Mouse (Mus musculus) embryo, embryonic 11 days (tissue): ENCODE measurements around the gene Ntmt1.

ENCODE experiments used
- DNase-seq: peaks from one replicate; pipeline ENCODE4 v3.0.0-alpha.2; 2015

The Ntmt1 gene

DNA sequence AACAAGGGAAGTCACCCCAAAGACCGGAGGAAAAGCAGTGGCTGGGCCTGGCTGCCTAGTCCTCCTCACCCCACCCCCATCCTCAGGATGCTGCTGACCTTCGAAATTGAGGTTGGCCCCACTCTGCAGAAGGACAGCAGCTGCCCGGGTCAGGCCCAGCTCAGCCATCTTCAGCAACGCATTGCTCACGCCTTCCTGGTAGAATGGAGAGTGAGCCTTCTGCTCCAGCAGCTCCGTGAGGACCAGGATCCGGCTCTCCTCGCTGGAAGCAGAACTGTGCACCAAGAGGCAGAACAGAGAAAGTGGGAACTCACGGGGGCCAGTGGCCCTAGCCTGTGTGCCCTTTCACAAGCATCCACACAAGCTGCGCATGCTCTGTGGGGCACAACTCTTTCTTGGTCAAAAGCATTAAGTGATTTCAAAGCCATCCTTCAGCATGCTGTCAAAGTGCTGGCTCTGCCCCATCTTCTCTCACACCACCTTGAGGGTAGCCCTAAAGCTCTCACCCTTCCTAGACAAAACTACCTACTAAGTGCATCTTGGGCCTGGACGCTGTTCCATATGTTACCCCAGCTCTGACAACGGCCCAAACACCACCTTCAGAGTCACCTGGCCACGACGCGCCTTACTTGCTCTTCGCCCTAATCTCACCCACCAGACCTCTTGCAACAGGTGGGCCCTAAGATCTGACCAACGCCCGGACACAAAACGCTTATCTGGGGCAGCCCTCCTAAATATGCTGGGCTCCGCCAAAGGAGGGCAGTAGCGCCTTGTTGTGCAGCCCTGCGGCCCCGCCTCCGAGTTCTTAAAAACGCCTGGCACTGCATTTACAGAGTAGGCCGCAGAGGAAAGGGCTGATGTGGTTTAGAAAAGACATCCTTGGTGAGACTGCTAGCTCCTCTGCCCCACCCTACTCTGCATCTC is 19.5 kb downstream of the Ntmt1 start:
- peak; percentile 73 for DNase-seq

DNA sequence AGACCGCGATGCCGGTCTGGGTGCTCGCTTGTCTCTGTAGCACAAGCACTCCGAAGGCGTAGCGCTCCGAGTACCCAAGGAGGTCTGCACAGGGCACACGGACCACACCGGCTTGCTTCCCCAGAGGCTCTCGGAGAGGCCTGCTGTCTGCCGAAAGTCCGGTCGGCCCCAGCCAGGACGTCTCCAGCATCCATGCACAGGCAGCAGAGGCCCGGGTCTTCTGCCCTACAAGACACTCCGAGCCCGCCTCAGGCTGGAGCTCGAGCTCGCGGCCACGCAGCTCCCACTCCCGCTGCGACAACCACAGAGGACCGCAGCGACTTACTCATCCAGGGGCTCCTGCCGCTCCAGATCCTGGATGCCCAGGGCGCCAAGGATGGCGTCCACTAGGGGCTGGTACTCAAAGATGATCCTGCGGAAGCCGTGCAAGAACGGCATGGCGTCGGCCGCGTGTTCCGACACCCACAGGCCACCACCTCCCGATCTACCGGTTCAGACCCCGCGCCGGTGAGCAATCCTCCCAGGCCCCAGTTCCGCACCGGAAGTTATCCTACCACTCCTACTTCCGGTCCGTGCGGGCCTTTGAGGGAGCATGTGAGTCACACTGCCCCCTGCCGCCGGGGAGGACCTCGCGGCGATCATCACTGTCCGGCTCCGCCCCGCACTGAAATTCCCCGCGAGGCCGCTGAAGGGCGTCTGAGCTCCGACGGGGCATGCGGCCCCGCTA is 20.3 kb downstream of the Ntmt1 start:
- peak; percentile 96 for DNase-seq

DNA sequence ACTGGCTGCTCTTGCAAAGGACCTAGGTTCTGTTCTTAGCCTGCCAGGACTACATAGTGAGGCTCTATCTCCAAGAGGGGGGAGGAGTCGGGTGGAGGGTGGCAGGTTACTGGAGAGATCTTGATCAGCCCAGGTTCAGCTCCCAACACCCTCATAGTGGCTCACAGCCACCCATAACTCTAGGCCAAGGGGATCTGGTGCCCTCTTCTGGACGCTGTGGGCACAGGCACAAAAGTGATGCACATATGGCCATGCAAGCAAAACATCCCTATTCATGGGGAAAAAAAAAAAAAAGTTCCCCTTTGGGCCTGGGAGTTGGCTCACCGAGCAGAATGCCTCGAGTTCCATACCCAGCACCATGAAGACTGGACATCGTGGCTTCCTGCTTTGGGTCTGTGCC is 21.7 kb downstream of the Ntmt1 start:
- DNase-seq = no peak

DNA sequence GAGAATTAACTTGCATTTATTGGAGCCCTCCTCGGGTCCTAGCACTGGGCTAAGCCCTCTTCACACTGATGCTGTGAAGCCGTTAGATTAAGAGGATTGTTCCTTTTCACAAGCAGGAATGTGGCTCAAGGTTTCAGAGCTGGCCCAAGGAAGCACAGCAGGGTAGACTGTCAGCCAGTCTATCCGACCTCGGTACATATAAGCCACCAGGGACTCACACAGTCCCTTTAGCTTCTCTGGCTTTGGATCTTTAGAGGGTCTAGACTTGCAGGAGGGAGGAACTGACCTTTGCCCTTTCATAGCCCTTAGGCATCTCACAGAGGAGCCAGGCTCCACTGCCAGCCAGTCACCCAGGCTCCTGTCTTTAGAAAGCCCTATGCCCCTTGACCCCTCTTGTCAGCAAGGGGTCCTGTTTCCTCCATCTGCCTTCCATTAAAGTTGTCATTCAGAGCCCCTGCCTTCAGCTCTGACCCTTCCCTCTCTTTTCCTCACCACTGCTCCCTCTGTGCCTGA is 22.7 kb downstream of the Ntmt1 start, which contains the start of gene Asb6:
Asb6 (minus strand) TSS at position 51 of the 513 bp plus-strand sequence.
- peak; percentile 72 for DNase-seq

DNA sequence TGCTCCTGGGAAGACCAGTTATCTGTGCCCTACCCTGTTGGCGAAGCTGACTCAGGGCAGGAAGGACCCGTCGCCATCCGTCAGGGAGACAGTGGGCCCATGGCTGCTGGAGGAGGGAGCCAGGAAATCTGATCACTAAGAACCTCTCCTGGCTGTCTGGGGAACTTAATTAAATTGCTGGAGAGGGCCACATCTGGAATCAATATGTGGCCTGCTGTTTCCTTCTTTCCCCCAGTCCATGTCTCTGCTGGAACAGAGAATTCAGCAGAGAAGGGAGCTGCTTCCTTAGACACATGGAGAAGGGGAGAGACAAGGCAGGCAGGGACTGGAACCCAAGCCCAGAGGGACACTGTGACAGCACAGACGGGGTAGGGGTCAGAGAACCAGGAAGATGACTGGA is 26.0 kb downstream of the Ntmt1 start:
- peak; percentile 77 for DNase-seq

DNA sequence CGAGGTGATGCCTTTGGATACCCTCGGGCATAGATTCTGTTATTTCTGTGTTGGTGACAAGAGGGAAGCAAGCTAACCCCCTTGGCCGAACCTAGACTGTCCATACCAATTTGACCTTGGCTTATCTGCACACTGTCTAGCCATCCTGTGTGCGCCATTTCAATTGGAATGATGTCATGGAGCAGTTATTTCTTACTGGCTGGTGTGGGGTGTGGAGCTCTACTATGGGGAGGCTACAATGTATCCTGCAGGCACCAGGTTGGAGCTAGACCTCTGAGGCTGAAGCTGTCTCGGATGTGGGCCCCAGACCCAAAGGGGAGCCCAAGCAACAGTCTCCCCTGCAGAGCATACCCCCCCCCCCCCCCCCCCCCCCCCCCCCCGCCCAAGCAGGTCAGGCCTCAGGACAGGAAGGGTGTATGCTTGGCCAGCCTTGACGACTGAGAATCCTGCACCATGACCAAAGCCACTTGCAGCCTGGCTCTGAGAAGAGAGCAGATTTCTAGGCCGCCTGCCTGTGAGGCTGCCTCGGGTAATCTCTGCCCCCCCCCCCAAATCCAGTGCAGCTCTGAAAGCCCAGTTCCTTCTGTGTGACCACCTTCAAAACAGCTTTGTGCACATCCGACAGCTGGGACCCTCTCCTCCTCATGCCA is 26.9 kb downstream of the Ntmt1 start, which contains the start of gene Prrx2:
Prrx2 (plus strand) TSS at position 600 of the 650 bp plus-strand sequence.
- DNase-seq = no peak

DNA sequence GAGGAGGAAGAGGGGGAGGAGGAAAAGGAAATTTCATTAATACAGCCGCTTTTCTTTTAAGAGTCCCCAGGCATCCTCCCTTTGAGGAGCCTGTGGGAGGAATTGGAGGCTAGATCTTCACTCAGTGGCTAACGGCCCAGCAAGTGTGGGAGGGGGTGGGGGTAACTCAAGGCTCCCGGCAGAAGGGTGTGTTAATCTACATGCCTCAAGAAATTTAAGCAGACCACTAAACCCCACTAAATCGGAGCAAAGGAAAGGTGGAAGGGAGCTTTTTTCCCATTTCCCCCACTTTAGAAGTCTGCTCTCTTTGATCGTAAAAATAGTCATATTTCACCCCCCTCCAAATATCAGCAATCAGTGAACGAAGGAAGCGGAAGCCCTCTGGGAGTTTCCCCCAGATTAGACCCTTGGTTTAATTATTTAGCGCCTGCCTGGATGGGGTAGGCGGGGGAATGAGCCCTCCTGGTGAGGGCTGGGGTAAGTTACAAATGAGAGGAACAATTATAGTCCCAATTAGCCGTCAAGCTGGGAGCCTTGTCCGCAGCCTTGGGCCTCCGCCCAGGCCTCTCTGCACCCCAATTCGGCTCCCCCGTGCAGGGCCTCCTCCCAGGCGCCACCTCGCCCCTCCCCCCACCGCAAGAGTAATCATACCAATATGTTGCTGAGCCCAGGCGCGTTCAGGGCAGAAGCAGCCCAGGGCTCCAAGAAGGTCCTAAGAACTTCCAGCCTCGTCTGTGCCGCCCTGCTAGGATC is 28.8 kb downstream of the Ntmt1 start:
- peak; percentile 73 for DNase-seq

DNA sequence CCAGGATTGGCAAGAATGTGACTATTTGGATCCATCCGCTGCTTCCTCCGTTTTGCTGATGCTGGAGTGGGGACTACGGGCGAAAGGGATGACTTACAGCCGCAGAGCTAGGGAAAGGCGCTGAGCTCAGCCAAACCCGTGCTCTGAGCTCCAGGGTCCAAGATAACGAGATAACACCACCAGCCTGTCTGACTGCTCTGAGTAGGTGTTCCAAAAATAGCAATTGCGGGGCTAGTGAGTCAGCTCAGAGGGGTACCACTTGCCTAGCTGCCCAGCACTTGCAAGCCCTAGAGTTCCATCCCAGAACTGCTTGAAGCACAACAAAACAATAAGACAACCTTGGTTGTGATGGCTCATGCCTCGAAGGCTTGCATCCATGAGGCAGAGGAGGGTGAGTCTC is 35.0 kb downstream of the Ntmt1 start:
- no peak for DNase-seq

DNA sequence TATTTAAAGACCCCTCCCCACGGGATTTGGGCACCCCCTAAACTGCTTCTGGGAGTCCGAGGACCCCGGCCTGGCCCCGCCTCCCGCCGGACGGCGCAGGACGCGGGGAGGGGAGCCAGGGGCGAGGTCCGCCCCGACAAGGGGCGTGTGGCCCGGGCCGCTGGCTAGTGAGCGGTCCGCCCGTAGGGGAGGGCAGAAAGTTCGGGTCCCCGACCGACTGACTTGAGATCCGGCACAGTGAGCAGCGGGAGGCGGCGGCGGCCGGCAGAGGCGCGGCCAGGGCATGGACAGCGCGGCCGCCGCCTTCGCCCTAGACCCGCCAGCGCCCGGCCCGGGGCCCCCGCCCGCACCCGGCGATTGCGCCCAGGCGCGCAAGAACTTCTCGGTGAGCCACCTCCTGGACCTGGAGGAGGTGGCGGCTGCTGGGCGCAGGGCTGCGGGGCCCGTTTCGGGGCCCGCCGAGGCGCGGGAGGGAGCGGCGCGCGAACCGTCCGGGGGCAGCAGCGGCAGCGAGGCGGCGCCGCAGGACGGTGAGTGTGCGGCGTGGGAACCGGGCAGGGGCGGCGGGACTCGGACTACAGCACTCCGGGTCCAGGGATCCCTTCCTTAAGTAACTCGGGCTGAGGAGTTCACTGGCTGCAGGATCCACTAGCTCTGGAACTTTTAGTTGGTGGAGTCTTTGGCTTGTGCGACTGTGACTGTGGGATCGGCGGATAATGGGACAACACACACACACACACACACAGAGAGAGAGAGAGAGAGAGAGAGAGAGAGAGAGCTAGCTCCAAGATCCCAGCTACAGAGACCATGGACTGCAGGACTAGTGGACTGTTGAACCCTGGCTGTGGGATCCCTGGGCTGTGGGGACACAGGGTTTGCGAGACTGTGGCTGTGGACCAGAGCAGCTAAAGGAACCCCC is 37.8 kb downstream of the Ntmt1 start:
- DNase-seq = peak; percentile 75

DNA sequence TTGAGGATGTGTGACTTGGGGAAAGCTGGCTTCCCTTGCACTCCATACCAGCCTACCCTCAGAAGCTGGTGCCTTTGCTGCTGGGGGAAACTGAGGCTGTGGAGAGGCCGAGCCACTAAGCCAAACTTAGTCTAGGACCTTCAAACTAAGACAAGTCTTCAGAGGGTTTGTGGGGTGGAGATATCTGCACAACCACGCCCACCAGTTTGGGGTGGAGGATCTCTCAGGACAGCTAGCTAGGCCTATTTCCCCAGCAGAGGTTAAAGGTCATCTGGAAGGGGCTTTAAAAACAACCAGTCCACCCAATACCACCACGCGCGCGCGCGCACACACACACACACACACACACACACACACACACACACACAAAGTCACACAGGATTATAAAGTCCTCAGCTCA is 38.6 kb downstream of the Ntmt1 start:
- no peak for DNase-seq

DNA sequence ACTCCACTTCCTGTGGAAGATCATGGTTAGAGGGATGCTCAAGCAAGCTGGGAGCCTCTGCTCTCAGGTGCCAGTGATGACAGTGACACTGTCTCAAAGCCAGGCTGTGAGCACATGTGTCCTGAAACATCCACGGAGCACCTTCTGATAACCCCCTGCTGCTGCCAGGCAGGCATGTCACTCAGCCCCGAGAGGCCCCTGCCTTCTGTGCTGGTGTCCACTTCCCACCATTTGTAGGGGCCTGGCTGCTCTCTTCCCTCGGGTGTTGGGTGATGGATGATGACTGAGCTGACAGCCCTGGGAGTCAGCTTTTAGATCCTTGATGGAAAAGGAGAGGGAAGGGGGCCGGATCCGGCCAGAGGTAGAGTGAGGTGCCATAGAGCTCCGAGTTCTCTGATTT is 39.1 kb downstream of the Ntmt1 start:
- DNase-seq = no peak

DNA sequence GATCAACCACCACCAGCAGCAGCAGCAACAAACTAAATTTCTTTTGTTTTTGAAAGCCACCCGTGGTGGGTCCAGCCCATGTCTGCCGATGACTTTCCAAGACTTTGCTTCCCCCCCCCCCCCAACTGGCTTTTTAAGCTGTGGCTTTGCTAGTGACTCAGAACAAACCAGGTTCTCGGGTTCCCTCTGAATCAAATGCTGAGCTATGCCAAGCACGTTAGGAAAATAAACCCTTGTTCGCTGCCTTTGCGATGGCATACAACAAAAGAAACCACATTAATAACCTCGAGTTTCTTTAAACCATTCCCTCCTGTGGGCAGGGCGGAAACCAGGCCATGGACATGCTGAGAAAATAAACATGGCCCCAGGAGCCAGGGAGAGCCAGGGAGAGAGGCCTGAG is 40.6 kb downstream of the Ntmt1 start:
- no peak for DNase-seq

DNA sequence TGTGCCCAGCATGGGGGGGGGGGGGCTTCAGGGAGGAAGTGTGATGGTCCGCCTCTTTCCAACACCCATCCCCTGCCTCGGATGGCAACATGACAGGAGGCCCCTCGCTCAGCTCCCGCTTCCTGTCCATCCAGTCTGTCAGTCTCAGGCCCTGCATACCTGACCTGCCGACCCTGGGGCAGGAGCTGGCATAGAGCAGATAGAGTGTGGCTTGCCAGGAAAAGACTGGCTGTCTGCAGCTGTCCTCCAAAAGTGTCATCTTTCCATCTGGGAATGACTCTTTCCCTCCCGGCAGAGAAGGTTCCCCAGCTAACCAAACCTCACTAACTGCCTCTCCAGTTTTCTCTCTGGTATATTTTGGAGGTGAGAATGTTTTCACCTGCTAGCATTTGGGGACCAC is 43.0 kb downstream of the Ntmt1 start:
- DNase-seq = no peak

DNA sequence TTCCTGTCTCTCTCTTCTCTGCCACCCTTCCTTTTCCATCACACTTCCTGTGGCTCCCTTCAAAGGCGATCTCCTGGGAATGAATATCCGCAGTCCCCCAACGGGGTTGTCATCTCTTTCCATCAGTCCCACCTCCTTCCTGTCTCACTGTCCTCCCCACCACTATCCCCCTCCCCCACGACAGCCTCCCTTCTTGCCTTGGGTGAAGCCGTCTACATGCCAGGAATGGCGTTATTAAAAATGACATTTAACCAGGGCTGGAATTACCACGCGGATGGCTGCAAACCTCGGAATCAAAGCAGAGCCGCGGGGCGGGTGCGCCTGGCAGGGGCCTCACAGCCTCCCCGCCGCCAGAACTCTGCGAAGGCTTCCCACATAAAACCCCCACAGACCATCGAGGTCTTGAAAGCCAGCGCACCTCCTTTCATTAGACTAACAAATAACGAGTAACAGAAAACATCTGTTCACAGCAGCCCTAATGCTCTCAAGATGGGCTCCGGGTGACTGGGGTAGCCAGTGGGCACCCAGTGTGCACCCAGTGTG is 45.2 kb downstream of the Ntmt1 start:
- peak; percentile 64 for DNase-seq

DNA sequence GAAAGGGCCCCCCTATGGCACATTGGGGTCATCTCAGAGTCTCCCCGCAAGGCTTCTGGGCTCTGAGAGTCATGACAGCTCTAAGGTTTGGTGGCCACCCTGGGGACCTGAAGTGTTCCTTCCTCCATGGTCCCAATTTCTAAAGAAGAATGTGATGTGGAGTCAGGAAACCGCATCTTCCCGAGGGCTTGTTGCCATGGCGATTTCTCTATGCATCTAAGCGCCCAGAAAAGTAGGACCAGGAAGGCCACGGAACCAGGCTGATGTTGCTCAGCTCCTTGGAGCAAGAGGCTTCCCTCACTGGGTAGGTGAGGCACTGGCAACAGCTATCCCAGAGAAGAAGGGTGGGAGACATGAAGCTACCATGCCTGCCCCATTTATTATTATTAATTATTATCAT is 49.5 kb downstream of the Ntmt1 start:
- DNase-seq = no peak

DNA sequence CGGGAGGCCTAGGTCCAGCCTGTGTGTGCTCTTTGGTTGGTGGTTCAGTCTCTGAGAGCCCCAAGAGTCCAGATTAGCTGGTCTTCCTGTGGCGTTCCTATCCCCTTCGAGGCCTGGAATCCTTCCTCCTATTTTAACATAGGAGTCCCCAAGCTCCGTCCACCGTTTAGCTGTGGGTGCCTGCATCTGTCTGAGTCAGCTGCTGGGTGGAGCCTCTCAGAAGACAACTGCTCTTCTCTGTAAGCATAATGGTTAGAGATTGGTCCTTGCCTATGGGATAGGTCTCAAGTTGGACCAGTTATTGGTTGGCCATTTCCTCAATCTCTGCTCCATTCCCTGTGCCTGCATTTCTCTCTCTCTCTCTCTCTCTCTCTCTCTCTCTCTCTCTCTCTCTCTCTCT is 52.2 kb downstream of the Ntmt1 start:
- no peak for DNase-seq

DNA sequence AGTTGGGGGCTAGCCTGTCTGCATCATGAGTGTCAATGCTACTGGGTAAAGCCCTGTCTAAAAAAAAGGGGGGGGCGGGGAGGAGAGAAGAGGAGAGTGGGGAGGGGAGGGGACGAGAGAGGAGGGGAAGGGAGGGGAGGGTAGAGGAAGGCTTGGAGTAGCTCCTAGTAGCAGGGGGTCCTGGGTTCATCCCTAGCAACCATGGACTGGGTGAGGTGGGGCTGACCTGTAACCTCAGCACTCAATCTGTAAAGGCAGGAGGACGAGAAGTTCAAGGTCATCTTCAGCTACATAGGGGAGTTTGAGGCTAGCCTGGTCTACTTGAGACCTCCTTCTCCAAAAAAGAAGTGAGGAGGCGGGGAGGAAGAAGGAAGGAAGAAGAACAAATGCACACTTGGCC is 54.5 kb downstream of the Ntmt1 start:
- DNase-seq = no peak

DNA sequence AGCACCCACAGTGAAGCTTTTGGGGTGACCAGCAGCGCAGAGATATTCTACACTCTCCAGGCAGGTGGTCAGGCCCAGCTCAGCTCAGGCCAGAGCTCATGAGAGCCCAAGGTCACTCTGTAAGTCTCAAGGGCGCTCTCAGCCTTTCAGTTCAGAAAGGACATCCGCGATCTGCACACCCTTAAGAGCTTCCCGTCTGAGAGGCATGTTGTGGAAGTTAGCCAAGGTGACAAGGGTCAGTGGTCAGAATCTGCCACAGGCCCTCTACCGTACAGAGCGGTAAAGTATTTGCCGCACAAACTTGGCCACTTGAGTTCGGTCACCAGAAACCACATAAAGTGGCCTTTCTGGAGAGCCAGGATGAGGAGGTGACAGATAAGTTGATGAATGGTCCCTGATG is 55.9 kb downstream of the Ntmt1 start:
- no peak for DNase-seq

DNA sequence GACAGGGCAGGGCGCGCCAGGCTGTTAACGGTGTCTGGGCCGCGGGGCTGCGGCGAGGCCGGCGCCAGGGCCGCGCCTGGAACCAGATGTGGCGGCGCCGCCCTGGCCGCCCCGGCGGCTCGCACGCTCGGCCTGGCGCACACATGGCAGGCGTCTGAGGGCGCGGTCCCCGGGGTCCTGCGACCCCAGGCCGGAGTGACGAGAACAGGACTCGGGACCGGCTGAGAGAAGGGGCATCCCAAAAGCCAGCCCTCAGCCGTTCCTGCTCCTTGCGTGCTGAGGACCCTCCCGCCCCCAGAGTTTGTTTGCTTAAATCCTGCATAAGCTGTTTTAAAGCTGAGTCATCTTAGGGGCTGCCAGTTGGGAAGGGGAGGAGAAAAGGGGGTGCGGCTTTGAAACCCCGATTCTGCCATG is 57.3 kb downstream of the Ntmt1 start:
- DNase-seq = peak; percentile 78

DNA sequence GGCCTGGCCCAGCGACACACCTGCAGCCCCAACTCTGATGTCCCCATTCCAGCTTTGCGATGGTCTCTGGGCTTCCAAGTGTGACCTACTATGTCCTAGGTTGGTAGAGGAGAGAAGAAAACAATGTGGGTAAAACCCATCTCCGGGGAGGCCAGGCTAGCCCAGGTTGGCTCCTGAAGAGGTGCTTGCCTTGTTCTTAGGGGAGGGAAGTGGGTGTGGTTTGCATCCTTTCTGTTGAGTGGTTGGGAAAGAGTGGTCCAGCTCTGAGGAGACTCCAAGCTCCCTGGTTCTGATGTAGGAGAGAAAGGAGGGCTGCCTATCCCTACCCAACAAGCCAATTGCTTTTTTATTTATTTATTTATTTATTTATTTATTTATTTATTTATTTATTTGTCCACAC is 57.8 kb downstream of the Ntmt1 start:
- DNase-seq = no peak

DNA sequence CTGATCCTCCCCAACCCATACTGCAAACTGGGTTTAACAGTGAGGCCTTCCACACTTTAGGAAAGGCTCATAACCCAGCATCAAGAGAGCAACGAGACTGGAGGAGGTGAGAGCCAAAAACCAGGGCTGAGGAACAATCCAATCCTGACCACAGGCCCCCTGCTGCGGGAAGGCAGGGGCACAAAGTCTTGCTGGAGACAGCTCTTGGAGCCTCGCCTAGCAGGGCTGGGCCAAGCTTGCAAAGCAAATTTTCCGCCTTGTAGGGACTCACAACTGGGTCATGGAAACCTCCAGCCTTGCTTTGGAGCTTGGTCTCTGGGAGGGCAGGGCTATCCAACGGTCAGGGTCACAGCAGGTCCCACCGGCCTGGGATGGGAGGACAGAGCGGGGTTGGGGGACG is 63.2 kb downstream of the Ntmt1 start:
- DNase-seq = no peak
